Mouse (Mus musculus): ENCODE results near the gene Pald1.

Pald1 gene

DNA sequence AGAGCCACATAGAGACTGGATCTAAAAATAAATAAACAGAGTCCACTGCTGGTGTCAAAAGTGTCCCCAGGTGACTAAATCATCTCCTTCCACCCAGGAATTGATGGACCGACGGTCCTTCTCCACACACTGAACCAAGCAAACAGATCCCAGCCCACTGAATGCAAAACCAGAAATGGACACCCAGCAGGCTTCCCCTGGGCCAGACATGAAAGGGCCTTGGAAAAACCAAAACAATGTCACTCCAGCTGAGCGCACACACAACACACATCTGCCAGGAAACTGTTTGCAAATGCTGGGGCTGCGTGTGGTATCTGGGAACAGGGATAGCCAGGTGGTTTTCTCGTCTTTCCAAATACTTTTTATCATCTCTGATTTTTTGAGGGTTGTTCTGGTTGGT is 13.6 kb downstream of the Pald1 start:
- no peak for DNase-seq (ENCODE audit: low read depth)

DNA sequence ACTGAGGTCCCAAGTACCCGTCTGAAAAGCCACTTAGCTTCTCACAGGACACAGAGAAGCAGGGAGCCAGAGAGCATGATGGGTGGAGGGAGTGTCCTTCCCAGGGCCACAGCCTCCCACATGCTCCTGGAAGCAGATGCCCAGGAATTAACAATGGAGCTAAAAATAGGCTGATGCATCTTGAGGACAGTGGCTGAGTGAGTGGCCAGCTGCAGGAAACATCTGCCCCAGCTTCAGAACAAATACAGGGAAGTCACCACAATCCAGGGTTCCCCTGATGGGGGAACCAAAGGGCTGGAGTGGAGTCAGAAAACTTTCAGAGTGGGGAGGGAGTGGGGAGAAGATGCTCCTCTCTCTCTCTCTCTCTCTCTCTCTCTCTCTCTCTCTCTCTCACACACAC is 17.4 kb downstream of the Pald1 start:
- DNase-seq (ENCODE audit: low read depth): no peak

DNA sequence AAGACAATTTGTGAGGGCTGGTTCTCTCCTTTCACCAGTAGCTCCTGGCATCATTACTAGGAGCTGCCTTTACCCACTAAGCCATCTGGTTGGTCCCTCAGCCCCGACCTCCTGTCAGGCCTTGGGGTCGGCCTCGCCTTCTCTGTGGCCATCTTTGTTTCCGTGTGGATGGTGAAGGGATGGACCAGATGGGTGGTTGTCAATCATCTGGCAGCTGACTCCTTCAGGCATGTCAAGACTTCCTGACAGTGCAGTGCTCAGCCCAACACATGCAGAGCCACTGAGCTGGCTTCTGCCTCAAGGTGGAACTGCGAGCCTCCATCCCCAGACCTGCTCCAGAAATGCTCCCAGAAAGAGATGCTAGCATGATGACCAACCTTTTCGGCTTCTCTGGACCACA is 18.9 kb downstream of the Pald1 start:
- DNase-seq (ENCODE audit: low read depth): no peak

DNA sequence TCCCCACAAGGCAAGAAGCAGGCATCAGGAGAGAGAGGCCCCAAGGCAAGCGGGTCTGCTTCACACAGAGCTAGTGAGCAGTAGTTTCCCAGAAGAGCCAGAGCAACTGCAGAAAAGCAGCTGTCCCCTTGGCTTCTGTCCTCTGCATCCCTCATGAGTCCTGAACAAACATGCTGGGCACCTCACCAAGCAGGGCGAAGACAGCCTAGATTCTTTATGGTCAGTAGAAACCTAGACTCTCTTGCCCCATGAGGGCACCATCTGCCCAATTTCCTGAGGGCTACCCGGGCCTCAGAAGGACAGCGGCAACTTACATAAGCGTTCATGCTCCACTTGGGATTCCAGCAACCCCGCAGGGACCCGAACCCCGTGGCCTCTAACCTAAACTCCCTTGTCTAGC is 20.3 kb downstream of the Pald1 start:
- no peak for DNase-seq (ENCODE audit: low read depth)

- DNase-seq (ENCODE audit: low read depth): no peak
These were observed 20.8 kb downstream of the Pald1 start for GRCm38 (mm10) chr10:61362483-61362882.

GRCm38 (mm10) chr10:61360667-61361066 is 22.7 kb downstream of the Pald1 start:
- DNase-seq (ENCODE audit: low read depth): no peak

GRCm38 (mm10) chr10:61359411-61359810 is 23.9 kb downstream of the Pald1 start:
- DNase-seq (ENCODE audit: low read depth): no peak

GRCm38 (mm10) chr10:61357658-61358057 is 25.7 kb downstream of the Pald1 start:
- peak; percentile 62 for DNase-seq (ENCODE audit: low read depth)

- DNase-seq (ENCODE audit: low read depth): no peak
These were observed 26.8 kb downstream of the Pald1 start for GRCm38 (mm10) chr10:61356568-61356967.

DNA sequence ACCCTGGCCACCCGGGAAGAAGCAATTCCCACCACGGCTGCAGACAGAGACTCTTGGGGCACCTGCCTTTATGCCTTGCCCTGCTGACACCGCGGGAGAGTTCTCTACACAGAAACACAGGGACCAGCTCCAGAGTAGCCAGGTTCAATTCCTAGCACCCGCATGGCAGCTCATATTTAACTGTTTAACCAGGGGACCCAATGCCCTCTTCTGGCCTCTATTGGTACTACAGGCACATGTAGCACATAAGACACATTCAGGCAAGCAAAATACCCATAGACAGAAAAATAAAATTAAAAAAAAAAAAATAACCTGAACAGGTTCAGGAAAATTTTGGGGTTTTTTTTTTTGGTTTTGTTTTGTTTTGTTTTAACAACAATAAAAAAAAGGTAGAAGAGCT is 27.2 kb downstream of the Pald1 start:
- DNase-seq (ENCODE audit: low read depth): no peak

- no peak for DNase-seq (ENCODE audit: low read depth)
These were observed 27.7 kb downstream of the Pald1 start for GRCm38 (mm10) chr10:61355611-61356010.

DNA sequence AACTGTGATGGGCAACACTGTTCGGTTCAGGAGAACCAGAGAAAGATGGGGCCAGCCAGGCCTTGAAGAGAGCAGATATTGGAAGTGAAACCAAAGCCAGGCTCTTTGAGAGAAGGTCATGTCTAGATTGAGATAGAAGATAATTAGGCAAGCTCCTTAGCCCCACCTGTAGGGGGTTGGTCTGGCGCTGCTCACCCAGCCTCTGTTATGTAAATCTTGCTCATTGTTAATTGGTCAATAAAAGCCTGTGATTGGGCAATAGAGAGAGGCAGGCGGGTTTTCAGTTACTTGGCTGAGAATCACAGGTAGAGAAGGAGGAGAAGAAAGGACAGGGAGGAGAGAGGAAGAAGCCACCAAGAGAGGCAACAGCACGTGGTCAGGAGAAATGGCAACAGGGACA is 32.1 kb downstream of the Pald1 start:
- DNase-seq (ENCODE audit: low read depth): no peak

DNA sequence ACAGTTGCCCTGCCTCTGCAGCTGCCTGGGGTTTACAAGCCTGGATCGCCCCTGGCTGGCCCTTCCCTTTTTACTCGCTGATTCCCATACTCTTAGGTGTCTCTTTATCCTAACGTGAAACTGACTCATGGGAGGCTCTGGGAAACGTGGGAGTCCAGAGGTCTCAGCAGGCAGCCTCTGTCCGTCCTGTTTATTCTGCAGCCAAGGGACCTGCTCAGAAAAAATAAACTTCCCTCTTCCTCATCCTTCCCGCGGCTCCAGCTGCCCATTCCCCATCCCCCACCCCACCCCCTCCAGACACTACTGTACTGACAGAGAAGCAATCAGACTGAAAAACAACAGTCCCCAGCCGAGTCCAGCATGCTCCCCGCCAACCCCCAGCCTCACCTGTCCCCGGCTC is 37.0 kb downstream of the Pald1 start:
- no peak for DNase-seq (ENCODE audit: low read depth)

DNA sequence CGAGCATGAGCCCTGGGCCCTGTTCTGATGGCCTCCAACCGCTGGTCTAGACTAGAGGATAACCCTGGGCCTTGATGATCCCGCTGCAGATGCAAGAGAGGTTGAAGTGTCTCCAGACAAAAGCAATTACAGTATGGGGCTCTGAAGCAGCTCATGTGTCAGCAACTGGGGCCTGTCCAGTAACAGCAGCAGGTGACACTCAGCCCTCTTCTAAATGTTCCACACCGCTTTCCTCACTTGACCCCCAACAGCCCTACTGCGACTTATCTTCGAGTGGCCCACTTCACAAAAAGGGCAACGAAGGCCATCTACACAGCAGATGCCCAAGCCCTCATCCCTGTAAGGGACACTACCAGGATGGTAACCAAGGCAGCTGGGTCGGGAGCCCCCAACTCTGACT is 38.2 kb downstream of the Pald1 start:
- DNase-seq (ENCODE audit: low read depth): no peak

- DNase-seq (ENCODE audit: low read depth): no peak
These were observed 39.4 kb downstream of the Pald1 start for GRCm38 (mm10) chr10:61343950-61344349.

DNA sequence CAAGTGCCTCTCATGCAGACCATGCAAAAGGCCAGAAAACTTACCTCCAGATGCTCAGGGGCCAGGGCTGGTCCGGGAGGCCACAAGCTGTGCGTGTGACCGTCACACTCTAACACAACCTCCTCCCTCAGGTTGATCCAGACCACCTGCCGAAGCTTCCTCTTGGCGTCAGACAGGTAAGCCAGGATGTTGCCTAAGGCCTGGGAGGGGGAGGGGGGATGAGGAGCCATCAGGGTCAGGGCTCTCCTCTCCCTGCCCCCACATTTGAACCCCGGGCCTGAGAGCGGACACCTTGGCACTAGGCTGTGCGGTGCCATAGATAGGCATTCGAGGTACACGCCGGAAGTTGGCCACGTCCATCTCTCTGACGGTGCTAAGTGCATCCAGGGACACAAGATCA is 40.6 kb downstream of the Pald1 start:
- no peak for DNase-seq (ENCODE audit: low read depth)

- DNase-seq (ENCODE audit: low read depth): no peak
These were observed 41.8 kb downstream of the Pald1 start for GRCm38 (mm10) chr10:61341557-61341956.

DNA sequence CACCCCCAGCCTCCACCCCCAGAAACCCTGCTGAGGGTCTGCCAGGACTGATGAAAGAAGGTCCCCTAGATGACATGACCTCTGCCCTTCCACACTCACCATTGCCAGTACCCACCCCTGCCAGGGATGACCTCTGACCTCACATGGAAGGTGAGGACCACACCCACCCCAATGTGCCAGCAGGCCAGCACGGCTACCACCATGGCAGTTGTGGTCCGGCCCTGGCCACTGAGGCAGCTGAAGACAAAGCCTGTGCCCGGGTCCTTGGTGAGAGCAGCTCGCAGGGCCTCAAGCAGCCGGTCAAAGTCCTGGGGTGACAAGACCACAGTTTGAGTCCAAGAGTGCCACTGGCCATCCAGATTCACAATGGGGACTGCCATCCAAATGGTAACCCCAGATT is 42.3 kb downstream of the Pald1 start:
- DNase-seq (ENCODE audit: low read depth): no peak

DNA sequence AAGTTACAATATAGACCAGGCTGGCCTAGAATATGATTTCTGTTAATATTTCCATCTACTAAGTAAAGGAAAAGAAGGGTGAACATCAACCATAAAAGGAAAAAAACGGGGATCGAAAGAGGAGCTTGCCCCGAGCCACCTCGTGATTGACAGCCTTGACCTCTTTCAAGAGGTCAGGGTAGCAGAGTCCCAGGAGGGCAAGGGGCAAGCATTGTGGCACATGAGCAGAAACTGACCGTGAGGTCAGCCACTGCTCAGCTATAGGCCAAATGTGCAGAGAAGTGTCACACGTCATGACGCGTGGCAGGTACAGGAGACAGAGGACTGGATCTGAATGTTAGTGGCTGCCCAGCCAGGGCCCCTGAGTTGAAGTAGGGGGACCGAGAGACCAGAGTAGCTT is 43.1 kb downstream of the Pald1 start:
- DNase-seq (ENCODE audit: low read depth): no peak

- DNase-seq (ENCODE audit: low read depth): no peak
These were observed 44.1 kb downstream of the Pald1 start for GRCm38 (mm10) chr10:61339216-61339615.

DNA sequence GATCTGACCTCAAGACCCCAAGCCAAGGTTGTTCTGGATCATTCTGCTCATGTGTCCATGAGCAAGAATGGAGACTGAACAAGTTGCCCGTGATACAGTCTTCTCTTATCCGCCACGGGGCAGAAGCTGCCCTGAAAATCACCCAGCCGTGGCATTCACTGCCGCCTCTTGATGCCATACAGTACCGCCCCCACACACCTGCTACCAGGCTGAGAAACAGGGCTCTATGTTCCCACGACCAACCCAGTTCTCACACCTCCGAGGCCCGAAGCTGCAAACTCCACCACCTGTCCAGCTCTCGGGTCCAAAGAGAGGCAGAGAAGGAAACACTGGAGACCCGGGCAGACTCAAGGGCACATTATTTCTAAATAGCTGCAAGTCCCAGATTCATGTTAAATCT is 45.7 kb downstream of the Pald1 start:
- DNase-seq (ENCODE audit: low read depth): no peak

DNA sequence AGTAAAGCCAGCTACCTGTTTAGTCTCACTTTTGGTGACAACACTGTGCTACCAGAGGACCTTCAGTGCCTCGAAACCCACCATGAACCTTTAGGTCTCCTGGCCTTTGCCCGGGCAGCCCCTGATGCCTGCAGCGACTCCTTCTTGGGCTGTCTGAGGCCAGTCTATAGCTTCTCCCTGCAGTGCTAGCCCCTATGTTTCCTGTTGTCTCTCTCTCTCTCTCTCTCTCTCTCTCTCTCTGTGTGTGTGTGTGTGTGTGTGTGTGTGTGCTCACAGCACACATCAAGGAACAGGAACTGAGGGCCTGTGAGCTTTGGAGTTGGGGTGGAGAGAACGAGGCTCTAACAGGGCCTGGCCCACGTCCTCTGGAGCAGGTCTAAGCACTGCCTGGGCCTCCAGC is 46.7 kb downstream of the Pald1 start:
- DNase-seq (ENCODE audit: low read depth): no peak

DNA sequence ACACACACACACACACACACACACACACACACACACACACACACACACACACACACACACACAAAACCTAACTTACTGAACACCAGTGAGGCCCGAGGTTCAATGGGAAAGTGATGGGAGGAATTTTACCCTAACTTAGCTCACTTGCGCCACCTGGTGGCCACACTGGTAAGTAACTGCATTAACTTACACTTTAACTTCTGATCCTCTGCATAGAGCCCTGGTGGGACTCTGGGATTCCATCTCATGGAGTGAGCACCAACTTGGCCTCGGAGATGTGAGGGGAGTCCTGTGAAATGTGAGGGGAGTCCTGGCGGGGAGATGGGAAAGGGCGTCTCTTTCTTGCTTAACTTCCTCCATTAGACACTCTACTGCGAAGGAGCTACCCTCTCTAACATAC is 47.2 kb downstream of the Pald1 start:
- no peak for DNase-seq (ENCODE audit: low read depth)

DNA sequence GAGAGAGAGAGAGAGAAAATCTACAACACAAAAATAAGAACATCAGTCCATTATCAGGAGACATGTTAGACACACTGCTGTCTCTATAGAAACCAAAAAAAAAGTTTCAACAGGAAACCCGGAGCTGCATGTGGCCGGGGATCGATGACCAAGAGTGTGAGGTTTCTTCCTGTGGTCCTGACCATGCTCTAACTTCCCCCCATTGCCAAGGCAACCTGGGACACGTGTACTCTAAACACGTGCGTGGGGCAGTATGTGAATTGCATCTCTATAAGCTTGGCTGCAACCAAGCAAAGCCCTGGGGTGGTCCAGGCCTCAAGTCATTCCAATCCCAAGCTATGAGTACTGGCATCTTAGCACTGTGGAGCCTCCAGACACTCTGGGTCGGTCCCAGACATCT is 48.8 kb downstream of the Pald1 start:
- no peak for DNase-seq (ENCODE audit: low read depth)

DNA sequence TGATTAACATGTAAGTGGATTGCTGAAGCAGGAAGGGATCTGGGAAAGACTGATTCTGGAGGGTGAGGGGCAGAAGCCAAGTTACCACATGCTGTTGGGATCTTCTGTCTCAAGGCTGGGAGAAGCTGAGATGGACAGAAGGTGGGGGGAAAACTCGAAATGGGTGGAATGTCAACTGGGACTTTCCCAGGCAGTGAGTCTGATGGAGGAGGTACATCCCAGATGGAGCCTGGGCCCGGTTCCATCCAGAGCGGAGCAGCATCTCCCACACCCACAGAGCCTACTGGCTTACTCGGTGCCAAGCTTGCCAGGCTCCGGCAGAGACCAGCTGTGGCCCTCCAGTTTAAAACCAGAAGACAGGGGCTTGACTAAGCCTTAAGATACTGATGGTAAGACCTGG is 52.3 kb downstream of the Pald1 start:
- no peak for DNase-seq (ENCODE audit: low read depth)

All from fibroblast of lung, adult 2 months (primary cell).